Mouse (Mus musculus): Measurements from ENCODE around the gene Arrdc2.

The Arrdc2 gene

DNA sequence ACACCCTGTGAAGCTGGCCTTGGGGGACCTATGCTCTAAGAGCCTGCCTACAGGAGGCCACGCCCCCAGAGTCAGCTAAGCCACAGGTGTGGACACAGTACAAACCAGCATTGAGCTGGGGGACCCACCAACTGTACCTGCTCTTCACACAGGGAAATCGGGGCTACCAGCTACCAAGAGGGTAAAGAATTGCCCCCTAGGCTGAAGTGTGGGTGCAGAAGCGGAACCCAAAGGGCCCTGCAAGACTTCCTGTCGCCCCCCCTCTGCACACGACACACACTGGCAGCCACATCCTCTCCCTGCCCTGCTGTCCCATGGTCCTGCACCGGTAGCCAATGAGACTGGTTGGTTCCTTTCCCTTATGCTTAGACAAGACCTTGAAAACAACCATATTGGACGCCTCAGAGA lies 48.2 kb downstream of the Arrdc2 start:
- peak in 1 of 2 experiments; percentile 64 for DNase-seq (ENCODE audit: inconsistent age in 2 of 2, low spot score in 1 of 2)

DNA sequence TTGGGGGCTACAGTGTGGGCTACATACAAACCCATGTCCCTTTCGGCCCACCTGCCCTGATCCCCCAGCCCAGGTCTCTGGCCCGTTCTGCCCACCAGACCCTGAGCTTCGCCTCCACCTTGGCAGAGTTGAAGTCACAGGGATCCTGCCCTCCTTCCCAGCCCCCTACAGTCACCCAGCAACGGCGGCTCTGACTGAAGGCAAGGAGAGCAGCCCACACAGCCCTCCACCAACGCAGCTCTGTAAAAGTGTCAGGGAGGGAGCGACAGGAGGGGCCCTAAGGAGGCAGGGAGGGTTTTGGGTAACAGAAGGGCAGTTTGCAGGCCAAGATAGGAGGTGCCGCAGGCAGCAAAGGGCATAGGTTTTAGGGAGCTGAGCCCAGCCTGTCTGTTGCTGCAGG lies 48.7 kb downstream of the Arrdc2 start:
- no peak for DNase-seq (ENCODE audit: inconsistent age in 2 of 2, low spot score in 1 of 2)

GRCm38 (mm10) chr8:70789046-70789445 lies 50.5 kb downstream of the Arrdc2 start:
- DNase-seq (ENCODE audit: inconsistent age in 2 of 2, low spot score in 1 of 2), result no peak

GRCm38 (mm10) chr8:70787941-70788667 lies 51.4 kb downstream of the Arrdc2 start:
- no peak for DNase-seq (ENCODE audit: inconsistent age in 2 of 2, low spot score in 1 of 2)

- DNase-seq (ENCODE audit: inconsistent age in 2 of 2, low spot score in 1 of 2), result no peak
These were observed 52.5 kb downstream of the Arrdc2 start for GRCm38 (mm10) chr8:70787051-70787445.

DNA sequence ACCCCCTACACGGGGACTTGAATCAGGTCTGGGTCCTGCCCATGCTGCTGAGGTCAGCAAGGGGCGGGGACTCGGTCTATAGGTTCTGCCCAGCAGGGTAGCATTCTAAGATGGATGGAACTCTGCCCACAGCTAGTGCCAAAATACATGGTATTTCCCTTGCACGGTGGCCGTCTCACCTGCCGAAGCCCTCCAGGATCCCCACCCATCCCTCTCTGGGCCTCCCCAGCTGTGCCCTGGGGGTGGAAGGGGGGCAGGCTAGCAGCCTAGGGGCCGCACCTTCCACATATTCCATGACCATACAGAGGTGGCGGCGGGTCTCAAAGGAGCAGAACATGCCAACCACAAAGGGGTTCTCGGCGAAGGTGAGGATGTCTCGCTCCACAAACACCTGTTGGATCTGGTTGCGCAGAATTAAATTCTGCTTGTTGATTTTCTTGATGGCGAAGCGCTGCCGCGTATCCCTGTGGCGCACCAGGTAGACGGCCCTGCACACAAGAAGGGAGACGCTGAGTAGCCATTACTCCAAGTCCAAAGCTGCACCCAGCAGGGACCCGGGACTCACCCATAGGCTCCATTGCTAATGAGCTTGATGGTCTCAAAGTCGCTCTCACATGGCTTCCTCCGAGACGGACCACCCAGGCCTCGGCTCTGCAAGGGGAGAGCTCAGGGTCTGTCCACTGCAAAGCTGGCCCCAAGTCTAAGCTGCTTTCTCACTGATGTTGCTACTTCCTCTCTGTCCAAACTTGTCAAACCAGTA lies 53.0 kb downstream of the Arrdc2 start:
- DNase-seq (ENCODE audit: inconsistent age in 2 of 2, low spot score in 1 of 2), result no peak

Measured in adrenal gland, adult (tissue).